Mouse (Mus musculus): ENCODE measurements at regions not wholly inside any gene's neighbourhood (a gene's known extent, or its start where the extent isn't known, plus 50 kb on each side); places are given as distances from the start of the nearest gene placed in this dataset.

DNA sequence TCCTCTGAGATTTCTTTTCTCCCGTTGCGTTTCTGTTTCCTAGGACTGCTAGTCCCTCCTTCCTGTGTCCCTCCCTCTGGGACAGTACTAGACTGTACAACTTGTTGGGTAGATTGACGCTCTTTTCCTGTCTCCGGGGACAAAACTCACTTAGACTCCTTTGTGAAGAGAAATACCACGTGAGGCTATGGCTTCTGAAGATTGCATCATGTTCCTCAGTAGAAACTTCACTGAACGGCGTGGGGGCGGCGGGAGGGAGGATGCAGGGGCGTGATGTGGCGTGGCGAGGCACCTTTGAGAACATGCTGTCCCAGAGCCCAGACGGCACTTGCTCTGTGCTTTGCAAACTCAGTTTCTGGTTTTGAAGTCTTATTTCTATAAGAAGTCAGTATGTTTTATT, 78.5 kb downstream of the Spata18 start:
- Histone ChIP-seq H3K36me3 (ENCODE audit: control insufficient read depth, insufficient read depth, low read length) (no peaks in the 10 kb centered on the region), H3K4me3 (ENCODE audit: insufficient read depth, low read depth, low read length) (no peak overlapping the region), H3K27me3 (replicated peaks; ENCODE audit: control insufficient read depth, insufficient read depth, low read length) (no peaks in the 10 kb centered on the region), H3K27ac (ENCODE audit: insufficient read depth, low read depth, low read length) (no peak overlapping the region), H3K4me1 (ENCODE audit: control insufficient read depth, insufficient read depth, low read length) (no peaks in the 10 kb centered on the region)
- TF ChIP-seq POLR2A (IDR thresholded peaks at IDR 0.05; ENCODE audit: low read depth, low read length) (no peak), CTCF (conservative IDR thresholded peaks at IDR 0.05; ENCODE audit: insufficient read depth, insufficient read length, low read depth, low read length) (no peak)
- WGBS: 66% methylated on average over 13 of the region's 13 CpGs
- DNase-seq: peak; percentile 10

DNA sequence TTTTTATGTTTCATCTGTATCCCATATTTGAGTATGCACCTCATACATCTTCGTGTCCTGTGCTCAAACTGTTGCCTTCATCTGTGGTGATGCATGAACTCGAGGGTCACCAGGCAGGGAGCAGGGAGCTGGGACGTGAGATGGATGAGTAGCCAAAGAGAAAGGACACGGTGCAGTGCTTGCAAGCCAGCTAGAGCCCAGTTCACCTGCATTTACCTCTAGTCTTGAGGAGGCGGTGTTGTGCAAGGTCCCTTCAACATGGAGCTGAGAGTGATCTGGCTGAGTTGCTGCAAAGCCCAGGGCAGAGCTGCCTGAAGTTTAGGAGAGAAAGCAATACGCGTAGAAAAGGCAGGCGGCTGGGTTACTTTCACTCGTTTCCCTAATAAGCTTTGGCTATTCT, 80.2 kb downstream of the Spata18 start:
- 47% methylated on average over 9 of the region's 9 CpGs for WGBS
- Histone ChIP-seq H3K4me1 (ENCODE audit: control insufficient read depth, insufficient read depth, low read length) (no peaks in the 10 kb centered on the region), H3K27ac (ENCODE audit: insufficient read depth, low read depth, low read length) (no peak overlapping the region), H3K27me3 (replicated peaks; ENCODE audit: control insufficient read depth, insufficient read depth, low read length) (no peaks in the 10 kb centered on the region), H3K4me3 (ENCODE audit: insufficient read depth, low read depth, low read length) (no peak overlapping the region), H3K36me3 (ENCODE audit: control insufficient read depth, insufficient read depth, low read length) (no peaks in the 10 kb centered on the region)
- TF ChIP-seq POLR2A (IDR thresholded peaks at IDR 0.05; ENCODE audit: low read depth, low read length): no peak
- no peak for TF ChIP-seq CTCF (conservative IDR thresholded peaks at IDR 0.05; ENCODE audit: insufficient read depth, insufficient read length, low read depth, low read length)
- DNase-seq: no peak

DNA sequence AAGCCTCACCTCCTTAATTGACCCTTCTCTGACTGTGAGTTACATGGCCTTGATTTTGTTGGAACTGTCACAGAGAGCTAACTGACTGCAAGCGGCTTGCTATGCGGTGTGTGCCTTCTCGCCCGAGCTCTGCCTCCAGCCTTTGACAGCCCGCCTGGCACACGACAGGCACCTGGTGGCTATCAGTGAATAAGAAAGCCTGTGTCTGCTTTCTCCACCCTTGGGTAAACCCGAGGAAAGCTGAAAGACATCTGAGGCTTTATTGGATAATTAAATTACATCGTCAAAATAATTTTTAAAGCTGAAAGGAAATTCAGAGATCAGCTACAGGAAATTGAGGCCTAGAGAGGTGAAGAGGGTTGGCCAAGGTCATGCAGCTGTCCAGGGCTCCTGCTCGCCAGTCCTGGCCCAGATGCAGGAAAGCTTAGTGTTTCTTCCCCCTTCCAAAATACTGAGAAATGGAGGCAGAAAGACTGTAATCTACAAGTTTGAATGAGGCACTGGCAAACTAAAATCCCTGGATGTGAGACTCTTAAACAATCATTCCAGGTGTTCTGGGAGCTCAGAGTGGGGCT, 80.9 kb downstream of the Spata18 start:
- H3K27ac ChIP-seq (ENCODE audit: insufficient read depth, low read depth, low read length): no peak overlapping the region

DNA sequence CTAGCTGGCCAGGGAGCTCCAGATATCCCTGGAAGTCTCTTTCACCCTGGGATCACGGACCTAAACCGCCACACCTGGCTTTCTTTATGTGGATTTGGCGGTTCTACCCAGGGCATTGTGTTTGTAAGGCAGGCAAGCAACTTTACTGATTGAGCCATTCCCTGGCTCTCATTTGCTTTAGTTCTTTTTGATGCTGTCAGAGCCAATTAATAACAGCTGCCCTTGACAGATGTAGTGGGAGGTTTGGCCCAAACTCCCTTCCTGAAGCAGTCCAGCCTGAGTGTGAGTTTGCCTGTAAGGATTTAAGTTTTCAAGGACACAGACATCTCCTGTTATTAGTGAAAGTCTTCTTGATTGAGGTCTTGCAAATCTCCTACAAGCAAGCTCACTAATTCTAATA, 89.6 kb downstream of the Spata18 start:
- Histone ChIP-seq H3K4me1 (ENCODE audit: control insufficient read depth, insufficient read depth, low read length) (no peaks in the 10 kb centered on the region), H3K36me3 (ENCODE audit: control insufficient read depth, insufficient read depth, low read length) (no peaks in the 10 kb centered on the region), H3K27ac (ENCODE audit: insufficient read depth, low read depth, low read length) (no peak overlapping the region), H3K27me3 (replicated peaks; ENCODE audit: control insufficient read depth, insufficient read depth, low read length) (no peaks in the 10 kb centered on the region), H3K4me3 (ENCODE audit: insufficient read depth, low read depth, low read length) (no peak overlapping the region)
- no peak for TF ChIP-seq CTCF (conservative IDR thresholded peaks at IDR 0.05; ENCODE audit: insufficient read depth, insufficient read length, low read depth, low read length)
- TF ChIP-seq POLR2A (IDR thresholded peaks at IDR 0.05; ENCODE audit: low read depth, low read length): no peak
- DNase-seq: no peak
- WGBS: 82% methylated on average over 3 of the region's 3 CpGs

More for the DNA sequence above, 80.9 kb downstream of the Spata18 start:
- Histone ChIP-seq H3K27me3 (replicated peaks; ENCODE audit: control insufficient read depth, insufficient read depth, low read length) (no peaks in the 10 kb centered on the region), H3K4me1 (ENCODE audit: control insufficient read depth, insufficient read depth, low read length) (no peaks in the 10 kb centered on the region), H3K36me3 (ENCODE audit: control insufficient read depth, insufficient read depth, low read length) (no peaks in the 10 kb centered on the region), H3K4me3 (ENCODE audit: insufficient read depth, low read depth, low read length) (no peak overlapping the region)
- WGBS: 56% methylated on average over 9 of the region's 9 CpGs
- DNase-seq: peak; percentile 16
- TF ChIP-seq POLR2A (IDR thresholded peaks at IDR 0.05; ENCODE audit: low read depth, low read length): no peak
- TF ChIP-seq CTCF (conservative IDR thresholded peaks at IDR 0.05; ENCODE audit: insufficient read depth, insufficient read length, low read depth, low read length): no peak

DNA sequence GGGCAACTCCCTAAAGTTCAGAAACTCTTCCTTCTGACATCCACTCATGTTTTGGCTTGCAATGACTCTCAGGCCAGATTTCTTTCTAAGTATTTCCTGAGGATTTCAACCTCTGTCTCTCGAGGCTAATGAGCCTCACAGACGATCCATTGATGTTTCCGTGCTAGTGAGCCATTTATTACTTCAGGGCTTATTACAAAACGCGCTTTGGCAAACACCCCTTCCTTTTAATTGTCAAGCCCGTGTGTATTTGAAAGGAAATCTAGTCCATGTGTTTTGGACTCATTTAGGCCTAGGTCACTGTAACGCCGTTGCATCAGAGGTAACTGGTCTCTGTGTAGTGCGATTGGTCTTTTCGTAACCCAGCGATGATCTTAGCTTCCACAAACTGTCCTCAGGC, 90.3 kb downstream of the Spata18 start:
- H3K4me1 ChIP-seq (ENCODE audit: control insufficient read depth, insufficient read depth, low read length): no peaks in the 10 kb centered on the region
- TF ChIP-seq CTCF (conservative IDR thresholded peaks at IDR 0.05; ENCODE audit: insufficient read depth, insufficient read length, low read depth, low read length) (no peak), POLR2A (IDR thresholded peaks at IDR 0.05; ENCODE audit: low read depth, low read length) (no peak)
- no peaks in the 10 kb centered on the region for H3K36me3 ChIP-seq (ENCODE audit: control insufficient read depth, insufficient read depth, low read length)
- no peak overlapping the region for H3K27ac ChIP-seq (ENCODE audit: insufficient read depth, low read depth, low read length)
- H3K27me3 ChIP-seq (replicated peaks; ENCODE audit: control insufficient read depth, insufficient read depth, low read length): no peaks in the 10 kb centered on the region
- no peak overlapping the region for H3K4me3 ChIP-seq (ENCODE audit: insufficient read depth, low read depth, low read length)
- DNase-seq: no peak
- 72% methylated on average over 11 of the region's 11 CpGs for WGBS

DNA sequence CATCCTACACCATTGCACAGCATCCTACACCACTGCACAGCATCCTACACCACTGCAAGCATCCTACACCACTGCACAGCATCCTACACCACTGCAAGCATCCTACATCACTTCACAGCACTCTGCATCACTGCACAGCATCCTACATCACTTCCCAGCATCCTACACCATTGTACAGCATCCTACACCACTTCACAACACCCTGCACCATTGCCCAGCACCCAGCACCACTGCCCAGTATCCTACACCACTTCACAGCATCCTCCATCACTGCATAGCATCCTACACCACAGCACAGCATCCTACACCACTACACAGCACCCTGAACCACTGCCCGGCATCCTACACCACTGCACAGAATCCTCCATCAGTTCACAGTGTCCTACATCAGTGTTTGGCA, 92.8 kb downstream of the Spata18 start:
- Histone ChIP-seq H3K4me3 (ENCODE audit: insufficient read depth, low read depth, low read length) (no peak overlapping the region), H3K36me3 (ENCODE audit: control insufficient read depth, insufficient read depth, low read length) (no peaks in the 10 kb centered on the region), H3K27ac (ENCODE audit: insufficient read depth, low read depth, low read length) (no peak overlapping the region), H3K27me3 (replicated peaks; ENCODE audit: control insufficient read depth, insufficient read depth, low read length) (no peaks in the 10 kb centered on the region), H3K4me1 (ENCODE audit: control insufficient read depth, insufficient read depth, low read length) (no peaks in the 10 kb centered on the region)
- no peak for DNase-seq
- 94% methylated on average over 1 of the region's 1 CpGs for WGBS
- TF ChIP-seq CTCF (conservative IDR thresholded peaks at IDR 0.05; ENCODE audit: insufficient read depth, insufficient read length, low read depth, low read length): no peak

DNA sequence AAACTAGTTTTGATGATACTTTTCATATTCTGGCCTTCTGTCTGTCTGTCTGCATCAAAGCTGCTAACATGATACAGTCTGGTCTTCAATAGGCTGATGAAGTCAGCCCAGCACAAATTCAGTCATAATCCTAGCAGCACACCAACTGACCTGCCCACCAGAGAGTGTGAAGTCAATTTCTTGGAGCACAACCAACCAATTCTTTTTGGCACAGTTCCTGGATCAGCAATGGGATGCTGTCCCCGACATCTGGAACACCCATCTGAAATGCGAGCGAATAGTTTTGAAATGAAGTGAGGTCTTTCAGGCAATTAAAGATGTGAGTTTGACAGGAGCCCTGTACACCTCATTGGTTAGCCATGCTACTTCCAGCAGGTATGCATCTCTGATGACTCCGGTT, 98.6 kb downstream of the Spata18 start:
- TF ChIP-seq POLR2A (IDR thresholded peaks at IDR 0.05; ENCODE audit: low read depth, low read length) (no peak), CTCF (conservative IDR thresholded peaks at IDR 0.05; ENCODE audit: insufficient read depth, insufficient read length, low read depth, low read length) (no peak)
- Histone ChIP-seq H3K36me3 (ENCODE audit: control insufficient read depth, insufficient read depth, low read length) (no peaks in the 10 kb centered on the region), H3K27me3 (replicated peaks; ENCODE audit: control insufficient read depth, insufficient read depth, low read length) (no peaks in the 10 kb centered on the region), H3K4me1 (ENCODE audit: control insufficient read depth, insufficient read depth, low read length) (no peaks in the 10 kb centered on the region), H3K4me3 (ENCODE audit: insufficient read depth, low read depth, low read length) (no peak overlapping the region), H3K27ac (ENCODE audit: insufficient read depth, low read depth, low read length) (no peak overlapping the region)
- WGBS: 45% methylated on average over 4 of the region's 4 CpGs
- no peak for DNase-seq
